Mouse (Mus musculus) limb, embryonic 15.5 days (tissue): ENCODE data around the gene Farsa. TPM values are rescaled to one million over a fixed set of nuclear protein-coding genes. Genes with fewer than 3 reads are reported as not detected.
A peak's percentile ranks its signal among the peaks of the same experiment; 100 is the strongest.
"Not testable (repeated sequence)": the region's sequence is repeated elsewhere in the genome, so short reads cannot be mapped to it uniquely, and the experiment has no call there.

ENCODE experiments used
- ATAC-seq: fragments of 200-750 bp; cut with Nextera tagmentation; 2 replicates; pipeline ENCODE4 v1.8.0; 2017; ENCODE audit warnings: low read depth, moderate TSS enrichment; ENCODE audit not compliant: insufficient number of reproducible peaks, low FRiP score, low TSS enrichment
- H3K27ac ChIP-seq: fragments of 300-500 bp; sonication (generic); 2 replicates; pipeline ENCODE4 v1.5.1; 2015; ENCODE audit warnings: moderate library complexity, mild to moderate bottlenecking, inconsistent platforms
- H3K27me3 ChIP-seq: fragments of 300-500 bp; sonication (generic); 2 replicates; pipeline ENCODE4 v1.6.1; 2015; ENCODE audit warnings: inconsistent platforms
- H3K36me3 ChIP-seq: fragments of 300-500 bp; sonication (generic); 2 replicates; pipeline ENCODE4 v1.6.1; 2015; ENCODE audit warnings: inconsistent platforms
- H3K4me1 ChIP-seq: fragments of 300-500 bp; sonication (generic); 2 replicates; pipeline ENCODE4 v1.6.1; 2015; ENCODE audit warnings: inconsistent platforms
- H3K4me2 ChIP-seq: fragments of 300-500 bp; sonication (generic); 2 replicates; pipeline ENCODE4 v1.6.1; 2015; ENCODE audit warnings: mild to moderate bottlenecking, inconsistent platforms
- H3K4me3 ChIP-seq: fragments of 300-500 bp; sonication (generic); 2 replicates; pipeline ENCODE4 v1.5.1; 2015; ENCODE audit warnings: mild to moderate bottlenecking, inconsistent platforms
- H3K9ac ChIP-seq: fragments of 300-500 bp; sonication (generic); 2 replicates; pipeline ENCODE4 v1.6.1; 2015; ENCODE audit warnings: inconsistent platforms
- H3K9me3 ChIP-seq: fragments of 300-500 bp; sonication (generic); 2 replicates; pipeline ENCODE4 v1.6.1; 2016; ENCODE audit warnings: inconsistent platforms
- WGBS: fragments of 180-500 bp; shearing (Covaris S2); methylation state at CpG from one replicate; pipeline ENCODE4 v1.1.7; 2015; 5-methylcytosine and 5-hydroxymethylcytosine counted together
- polyA plus RNA-seq: library from polyadenylated mRNA; unstranded; fragments of >200 nt; fragmentation: Nextera tagmentation; extraction: Ambion mirVana; gene quantifications from 2 replicates; pipeline ENCODE4 v1.2.1, GENCODE M21; 2015

Farsa gene
- polyA plus RNA-seq, 1 experiment from 2014 or later: 94.4 TPM

DNA sequence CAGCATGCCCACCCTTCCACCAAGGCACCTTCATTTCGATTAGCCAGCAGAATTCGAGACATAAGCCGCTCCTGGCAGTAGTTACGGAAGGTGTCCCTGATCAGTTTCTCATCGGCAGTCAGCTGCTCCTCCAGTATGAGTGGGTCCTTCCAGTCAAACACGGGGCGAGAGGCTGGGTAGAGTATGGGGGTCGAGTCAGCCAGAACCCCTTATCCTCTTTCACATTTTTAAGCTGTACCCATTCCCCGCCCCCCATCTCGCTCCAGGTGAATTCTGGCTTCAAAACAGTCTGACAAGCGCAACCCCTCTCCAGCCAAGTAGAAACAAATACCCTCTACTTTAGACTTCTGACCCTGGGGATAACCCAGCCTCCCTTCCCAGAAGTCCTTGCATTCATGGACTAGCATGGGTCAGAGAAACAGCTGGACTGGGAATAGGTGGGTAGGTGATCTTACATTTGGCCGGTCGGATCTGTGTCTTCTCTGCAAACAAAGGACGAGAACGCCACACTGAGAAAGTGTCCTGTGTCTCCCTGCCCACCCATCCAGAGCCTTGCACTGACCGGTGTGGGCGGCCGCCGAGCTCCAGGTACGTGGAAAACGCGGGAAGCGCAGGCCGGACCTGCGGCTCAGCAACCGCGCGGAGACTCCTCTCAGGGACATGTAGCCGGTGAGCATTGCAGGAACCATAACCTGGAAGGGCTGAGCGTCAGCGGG, 36.4 kb downstream of the Farsa start:
- H3K27ac ChIP-seq: peak overlapping the region; percentile 35; the same call in 1 of the 2 replicates

DNA sequence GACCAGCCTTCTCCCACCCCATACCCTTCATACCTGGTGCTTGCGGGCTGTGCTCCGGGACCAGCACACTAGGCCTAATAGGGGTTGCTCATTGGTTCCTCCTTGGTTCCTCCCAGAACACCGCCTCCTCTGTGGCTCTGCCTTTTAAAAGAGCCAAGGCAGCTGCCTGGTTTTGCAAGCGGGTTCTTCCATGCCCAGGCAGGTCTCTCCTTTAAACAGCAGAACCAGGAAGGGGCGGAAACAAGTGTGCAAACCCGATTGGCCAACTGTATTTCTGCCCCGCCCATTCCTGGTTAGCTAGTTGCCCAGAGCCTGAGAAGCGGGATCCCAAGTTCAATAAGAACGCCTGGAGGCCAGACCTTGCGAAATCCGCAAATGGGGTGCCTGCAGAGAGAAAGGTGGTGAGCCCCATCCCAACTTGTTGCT, 36.9 kb downstream of the Farsa start, which contains the start of gene Gcdh:
Gene Gcdh, minus strand, starts transcription at position 213 of the 426 bp plus-strand sequence.
- peaks cover 19% of the 10 kb centered on the region for H3K36me3 ChIP-seq
- peak within 1 kb of the TSS; percentile 86 for H3K4me2 ChIP-seq
- H3K4me3 ChIP-seq: peak within 1 kb of the TSS; percentile 79
- peak; percentile 95 for ATAC-seq
- peaks cover 17% of the 10 kb centered on the region for H3K4me1 ChIP-seq
- H3K9me3 ChIP-seq: no peaks in the 10 kb centered on the region
- under 1% methylated on average over 11 of the region's 11 CpGs for WGBS
- H3K9ac ChIP-seq: peak within 1 kb of the TSS; percentile 60
- peak within 1 kb of the TSS; percentile 35; the same call in 1 of the 2 replicates for H3K27ac ChIP-seq
- no peaks in the 10 kb centered on the region for H3K27me3 ChIP-seq

More for the DNA sequence above, 36.4 kb downstream of the Farsa start:
- 10% methylated on average over 31 of the region's 31 CpGs for WGBS
- Histone ChIP-seq H3K9ac (peak overlapping the region; percentile 60), H3K4me1 (peaks cover 17% of the 10 kb centered on the region), H3K36me3 (peaks cover 24% of the 10 kb centered on the region), H3K27me3 (no peaks in the 10 kb centered on the region), H3K4me2 (peak overlapping the region; percentile 86), H3K9me3 (no peaks in the 10 kb centered on the region), H3K4me3 (peak overlapping the region; percentile 79)
- ATAC-seq: 0 out of 2 replicates have a peak, but pooled peaks have one; percentile 5

DNA sequence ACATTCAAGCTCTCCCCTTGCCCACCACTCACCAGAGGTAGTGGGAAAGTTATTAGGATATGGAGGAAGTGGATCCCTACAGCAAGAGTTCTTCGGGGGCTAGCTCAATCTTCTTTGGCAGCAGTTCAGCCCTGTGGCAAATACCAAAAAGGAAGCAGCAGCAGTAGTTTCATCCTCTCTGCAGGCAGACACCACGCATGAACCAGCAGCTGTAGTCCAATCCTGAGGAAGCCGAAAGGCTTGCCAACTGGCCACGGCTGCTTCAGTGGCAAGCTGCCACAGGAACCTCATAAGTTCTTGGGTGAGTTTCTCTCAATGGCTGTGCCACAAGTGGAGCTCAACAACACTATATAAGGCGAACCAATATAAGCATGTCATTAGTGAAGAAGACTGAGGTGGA, 39.2 kb downstream of the Farsa start:
- Histone ChIP-seq H3K36me3 (peaks cover 2% of the 10 kb centered on the region), H3K4me2 (no peak overlapping the region), H3K9ac (no peak overlapping the region), H3K4me3 (no peak overlapping the region), H3K27ac (no peak overlapping the region), H3K27me3 (no peaks in the 10 kb centered on the region; the same call in 1 of the 2 replicates), H3K4me1 (peaks cover 17% of the 10 kb centered on the region), H3K9me3 (no peaks in the 10 kb centered on the region)
- 84% methylated on average over 5 of the region's 5 CpGs for WGBS
- no peak for ATAC-seq

DNA sequence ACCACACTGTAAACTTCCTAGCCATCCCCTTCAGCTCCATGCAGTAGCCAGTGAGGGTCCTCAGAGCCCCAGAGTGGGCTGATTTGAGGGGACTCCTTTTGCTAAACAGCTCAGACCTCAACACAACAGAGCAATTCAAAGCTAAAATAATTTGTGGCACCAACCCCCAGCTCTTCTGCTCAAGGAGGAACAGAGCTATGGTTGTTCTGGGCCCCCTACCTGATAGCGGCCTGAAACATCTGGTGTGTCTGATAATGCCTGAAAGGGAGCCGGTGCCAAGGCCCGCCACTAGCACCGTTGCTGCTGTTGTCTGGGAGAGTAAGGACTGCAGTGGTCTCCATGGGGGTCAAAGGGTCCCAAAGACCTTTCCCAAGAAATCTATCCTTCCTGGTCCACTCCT, 44.3 kb downstream of the Farsa start:
- Histone ChIP-seq H3K9me3 (no peaks in the 10 kb centered on the region), H3K4me2 (no peak overlapping the region), H3K4me1 (peaks cover 15% of the 10 kb centered on the region; the same call in 1 of the 2 replicates), H3K27me3 (no peaks in the 10 kb centered on the region; the same call in 1 of the 2 replicates), H3K9ac (no peak overlapping the region), H3K4me3 (no peak overlapping the region), H3K36me3 (no peaks in the 10 kb centered on the region), H3K27ac (no peak overlapping the region)
- ATAC-seq: no peak
- 73% methylated on average over 4 of the region's 4 CpGs for WGBS

DNA sequence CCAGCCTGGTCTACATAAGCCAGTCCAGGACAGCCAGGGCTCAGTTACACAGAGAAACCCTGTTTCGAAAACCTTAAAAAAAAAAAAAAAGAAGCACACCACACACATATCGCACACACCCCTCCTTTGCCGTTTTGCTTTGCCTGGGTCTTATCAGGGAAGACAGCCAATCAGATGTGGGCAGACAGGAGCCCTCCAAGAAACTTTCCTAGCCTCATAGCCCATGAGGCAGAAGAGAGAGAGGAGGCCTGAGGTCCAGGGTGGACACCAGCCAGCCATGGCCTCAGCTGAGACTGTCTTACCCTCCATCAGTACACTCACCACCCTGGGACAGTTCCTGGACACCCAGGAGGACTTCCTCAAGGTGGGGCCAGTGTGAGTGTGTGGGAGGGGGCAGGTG, 45.0 kb downstream of the Farsa start, which contains the start of gene Klf1:
Gene Klf1, plus strand, starts transcription at position 177 of the 400 bp plus-strand sequence.
- Histone ChIP-seq H3K27me3 (no peaks in the 10 kb centered on the region; the same call in 1 of the 2 replicates), H3K4me3 (peak within 1 kb of the TSS; percentile 69), H3K27ac (peak within 1 kb of the TSS; percentile 75), H3K9ac (peak within 1 kb of the TSS; percentile 62), H3K36me3 (no peaks in the 10 kb centered on the region), H3K4me1 (peaks cover 15% of the 10 kb centered on the region; the same call in 1 of the 2 replicates), H3K4me2 (peak within 1 kb of the TSS; percentile 96), H3K9me3 (no peaks in the 10 kb centered on the region)
- no peak for ATAC-seq
- WGBS: 77% methylated on average over 3 of the region's 3 CpGs

DNA sequence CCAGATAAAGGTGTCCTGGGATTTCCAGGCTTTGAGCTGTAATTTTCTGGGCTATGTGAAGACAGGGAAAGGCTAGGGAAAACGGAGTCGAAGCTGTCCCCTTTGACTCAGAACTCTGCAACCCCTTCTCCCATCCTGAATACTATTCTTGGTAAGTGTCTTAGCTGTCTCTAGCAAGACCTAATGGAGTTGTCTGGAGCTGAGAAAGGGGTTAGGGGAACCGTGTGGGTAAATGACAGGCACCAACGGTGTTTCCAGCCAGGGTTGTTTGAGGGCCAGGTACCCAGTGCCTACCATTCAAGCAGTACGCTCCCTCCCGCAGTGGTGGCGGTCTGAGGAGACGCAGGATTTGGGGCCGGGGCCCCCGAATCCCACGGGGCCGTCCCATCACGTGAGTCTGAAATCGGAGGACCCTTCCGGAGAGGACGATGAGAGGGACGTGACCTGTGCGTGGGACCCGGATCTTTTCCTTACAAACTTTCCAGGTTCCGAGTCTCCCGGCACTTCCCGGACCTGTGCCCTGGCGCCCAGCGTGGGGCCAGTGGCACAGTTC, 45.7 kb downstream of the Farsa start:
- peak; percentile 5; the same call in 1 of the 2 replicates for ATAC-seq
- Histone ChIP-seq H3K27me3 (no peaks in the 10 kb centered on the region; the same call in 1 of the 2 replicates), H3K36me3 (no peaks in the 10 kb centered on the region), H3K4me2 (peak overlapping the region; percentile 96), H3K9me3 (no peaks in the 10 kb centered on the region), H3K4me3 (peak overlapping the region; percentile 69), H3K9ac (peak overlapping the region; percentile 62), H3K4me1 (peaks cover 15% of the 10 kb centered on the region; the same call in 1 of the 2 replicates), H3K27ac (peak overlapping the region; percentile 75)
- 5% methylated on average over 24 of the region's 24 CpGs for WGBS

DNA sequence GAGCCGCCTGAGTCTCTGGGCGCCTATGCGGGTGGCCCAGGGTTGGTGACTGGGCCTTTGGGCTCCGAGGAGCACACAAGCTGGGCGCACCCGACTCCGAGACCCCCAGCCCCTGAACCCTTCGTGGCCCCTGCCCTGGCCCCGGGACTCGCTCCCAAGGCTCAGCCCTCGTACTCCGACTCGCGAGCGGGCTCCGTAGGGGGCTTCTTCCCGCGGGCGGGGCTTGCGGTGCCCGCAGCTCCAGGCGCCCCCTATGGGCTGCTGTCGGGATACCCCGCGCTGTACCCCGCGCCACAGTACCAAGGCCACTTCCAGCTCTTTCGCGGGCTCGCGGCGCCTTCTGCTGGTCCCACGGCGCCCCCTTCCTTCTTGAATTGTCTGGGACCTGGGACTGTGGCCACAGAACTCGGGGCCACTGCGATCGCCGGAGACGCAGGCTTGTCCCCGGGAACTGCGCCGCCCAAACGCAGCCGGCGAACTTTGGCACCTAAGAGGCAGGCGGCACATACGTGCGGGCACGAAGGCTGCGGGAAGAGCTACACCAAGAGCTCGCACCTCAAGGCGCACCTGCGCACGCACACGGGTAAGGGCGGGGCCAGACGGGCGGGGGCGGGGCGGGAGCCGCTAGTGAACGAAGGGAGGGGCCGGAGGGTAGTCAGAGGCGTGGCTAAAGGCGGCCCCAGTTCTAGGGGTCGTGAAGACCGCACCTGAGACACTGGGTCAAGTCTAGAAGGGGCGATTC, 46.3 kb downstream of the Farsa start:
- Histone ChIP-seq H3K36me3 (no peaks in the 10 kb centered on the region), H3K9me3 (no peaks in the 10 kb centered on the region), H3K4me3 (peak overlapping the region; percentile 69), H3K4me1 (peaks cover 15% of the 10 kb centered on the region; the same call in 1 of the 2 replicates), H3K27ac (peak overlapping the region; percentile 75), H3K4me2 (peak overlapping the region; percentile 96), H3K27me3 (no peaks in the 10 kb centered on the region; the same call in 1 of the 2 replicates), H3K9ac (peak overlapping the region; percentile 62)
- whole genome bisulfite sequencing: under 1% methylated on average over 67 of the region's 68 CpGs
- ATAC-seq: peak; percentile 82

DNA sequence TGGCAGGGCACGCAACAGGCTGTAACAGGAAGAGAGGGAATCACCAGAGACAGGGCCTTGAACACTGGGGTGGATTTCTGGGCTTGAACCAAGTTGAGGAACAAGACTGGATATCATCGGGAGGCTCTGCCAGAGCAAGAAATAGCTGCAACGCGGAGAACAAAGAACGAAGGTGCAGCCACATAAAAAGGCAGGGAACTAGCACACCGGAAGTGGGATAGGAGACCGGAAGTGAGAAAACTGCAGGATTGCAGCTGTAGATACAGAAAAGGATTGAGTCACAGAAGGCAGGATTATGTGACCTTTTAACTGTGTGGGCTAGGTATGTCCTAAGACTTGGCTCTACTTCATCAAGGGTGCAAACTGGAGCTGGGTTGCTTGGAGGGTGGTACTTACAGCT, 47.6 kb downstream of the Farsa start:
- 90% methylated on average over 7 of the region's 7 CpGs for WGBS

DNA sequence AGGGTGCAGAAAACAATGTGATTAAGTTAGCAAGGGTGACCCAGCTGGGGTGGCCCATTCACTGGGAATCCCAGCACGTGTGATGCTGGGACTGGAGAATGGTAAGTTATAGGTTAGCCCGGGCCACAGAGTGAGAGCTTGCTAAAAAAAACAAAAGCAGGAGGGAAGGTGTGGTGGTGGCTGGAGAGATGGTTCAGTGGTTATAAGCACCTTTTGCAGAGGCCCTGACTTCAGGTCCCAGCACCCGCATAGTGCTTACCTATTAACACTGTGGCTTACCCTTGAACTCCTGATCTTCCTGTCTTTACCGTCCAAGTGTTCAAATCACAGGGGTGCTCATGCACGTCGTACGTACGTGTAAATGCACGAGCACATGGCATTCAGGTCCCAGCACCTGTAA, 50.2 kb downstream of the Farsa start:
- Histone ChIP-seq H3K4me1 (peaks cover 30% of the 10 kb centered on the region), H3K9ac (no peak overlapping the region), H3K9me3 (no peaks in the 10 kb centered on the region), H3K4me3 (no peak overlapping the region), H3K27me3 (peaks cover 20% of the 10 kb centered on the region), H3K27ac (no peak overlapping the region), H3K36me3 (0 out of 2 replicates have a peak, but pooled peaks cover 3% of the 10 kb centered on the region), H3K4me2 (no peak overlapping the region)
- no peak for ATAC-seq
- 92% methylated on average over 9 of the region's 9 CpGs for WGBS

More for the DNA sequence above, 47.6 kb downstream of the Farsa start:
- H3K27me3 ChIP-seq: peaks cover 1% of the 10 kb centered on the region; the same call in 1 of the 2 replicates
- H3K4me3 ChIP-seq: no peak overlapping the region
- no peak overlapping the region for H3K9ac ChIP-seq
- no peak overlapping the region for H3K27ac ChIP-seq
- peaks cover 21% of the 10 kb centered on the region for H3K4me1 ChIP-seq
- H3K36me3 ChIP-seq: no peaks in the 10 kb centered on the region
- H3K9me3 ChIP-seq: no peaks in the 10 kb centered on the region
- no peak overlapping the region for H3K4me2 ChIP-seq
- ATAC-seq: no peak

DNA sequence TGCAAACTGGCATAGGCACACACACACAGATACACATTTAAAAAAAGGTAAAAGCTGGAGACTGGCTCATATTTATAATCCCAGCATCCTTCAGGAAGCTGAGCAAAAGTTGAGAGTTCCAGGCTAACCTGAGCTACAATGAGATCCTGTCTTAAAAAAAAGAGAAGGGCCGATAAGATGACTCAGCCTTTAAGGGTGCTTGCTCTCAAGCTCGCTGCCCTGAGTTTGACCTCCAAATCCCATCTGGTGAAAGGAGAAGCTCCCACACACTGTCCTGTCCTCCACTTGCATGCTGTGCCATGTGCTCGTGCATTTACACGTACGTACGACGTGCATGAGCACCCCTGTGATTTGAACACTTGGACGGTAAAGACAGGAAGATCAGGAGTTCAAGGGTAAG, 50.7 kb downstream of the Farsa start:
- no peak overlapping the region for H3K9ac ChIP-seq
- H3K4me3 ChIP-seq: no peak overlapping the region
- peaks cover 31% of the 10 kb centered on the region for H3K4me1 ChIP-seq
- H3K9me3 ChIP-seq: no peaks in the 10 kb centered on the region
- no peak overlapping the region for H3K4me2 ChIP-seq
- H3K36me3 ChIP-seq: 0 out of 2 replicates have a peak, but pooled peaks cover 3% of the 10 kb centered on the region
- ATAC-seq: no peak
- no peak overlapping the region for H3K27ac ChIP-seq
- WGBS: 74% methylated on average over 8 of the region's 8 CpGs
- peaks cover 24% of the 10 kb centered on the region for H3K27me3 ChIP-seq

DNA sequence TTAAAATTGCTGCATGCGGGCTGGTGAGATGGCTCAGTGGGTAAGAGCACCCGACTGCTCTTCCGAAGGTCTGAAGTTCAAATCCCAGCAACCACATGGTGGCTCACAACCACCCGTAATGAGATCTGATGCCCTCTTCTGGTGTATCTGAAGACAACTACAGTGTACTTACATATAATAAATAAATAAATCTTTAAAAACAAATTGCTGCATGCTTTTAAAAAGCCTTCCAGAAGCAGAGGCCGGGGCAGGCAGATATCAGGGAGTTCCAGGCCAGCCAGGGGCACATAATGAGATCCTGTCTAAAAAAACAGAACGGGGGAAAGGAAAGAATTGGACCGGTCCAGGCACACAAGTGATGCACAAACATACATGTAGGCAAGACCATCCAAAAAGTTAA, 51.2 kb downstream of the Farsa start:
- 34% methylated on average over 7 of the region's 7 CpGs for WGBS
- peak overlapping the region; percentile 71 for H3K4me2 ChIP-seq
- H3K27me3 ChIP-seq: peaks cover 29% of the 10 kb centered on the region
- not testable (repeated sequence) for H3K36me3 ChIP-seq, H3K9ac ChIP-seq, H3K27ac ChIP-seq, H3K9me3 ChIP-seq, ATAC-seq
- peak overlapping the region; percentile 55 for H3K4me3 ChIP-seq
- H3K4me1 ChIP-seq: peaks cover 31% of the 10 kb centered on the region
